Mouse (Mus musculus) forebrain, postnatal 0 days (tissue): Measurements from ENCODE around the gene Atg9a. TPM values are rescaled to one million over a fixed set of nuclear protein-coding genes. Genes with fewer than 3 reads are reported as not detected.

Source experiments
- ATAC-seq: fragments of 200-750 bp; cut with Nextera tagmentation; 2 replicates; pipeline ENCODE4 v1.8.0; 2017; ENCODE audit warnings: mild to moderate bottlenecking, moderate library complexity
- DNase-seq: peaks from one replicate; pipeline ENCODE4 v3.0.0-alpha.2; 2015
- H3K27ac ChIP-seq: fragments of 300-500 bp; sonication (generic); 2 replicates; pipeline ENCODE4 v1.5.1; 2014; ENCODE audit warnings: low read depth, mild to moderate bottlenecking, antibody characterized with exemption, low read length, moderate library complexity, mixed read lengths
- H3K27me3 ChIP-seq: fragments of 300-500 bp; sonication (generic); 2 replicates; pipeline ENCODE4 v1.6.1; 2014; ENCODE audit warnings: mild to moderate bottlenecking, low read length, mixed read lengths; ENCODE audit not compliant: insufficient read depth
- H3K36me3 ChIP-seq: fragments of 300-500 bp; sonication (generic); 2 replicates; pipeline ENCODE4 v1.6.1; 2014; ENCODE audit warnings: mild to moderate bottlenecking, moderate library complexity; ENCODE audit not compliant: insufficient read depth
- H3K4me1 ChIP-seq: fragments of 300-500 bp; sonication (generic); 2 replicates; pipeline ENCODE4 v1.6.1; 2014; ENCODE audit warnings: antibody characterized with exemption; ENCODE audit not compliant: insufficient read depth
- H3K4me2 ChIP-seq: fragments of 300-500 bp; sonication (generic); 2 replicates; pipeline ENCODE4 v1.6.1; 2014; ENCODE audit warnings: low read depth, mild to moderate bottlenecking, moderate library complexity
- H3K4me3 ChIP-seq: fragments of 300-500 bp; sonication (generic); 2 replicates; pipeline ENCODE4 v1.5.1; 2014; ENCODE audit warnings: low read depth, low read length, mixed read lengths
- H3K9ac ChIP-seq: fragments of 300-500 bp; sonication (generic); 2 replicates; pipeline ENCODE4 v1.6.1; 2014; ENCODE audit warnings: mild to moderate bottlenecking
- H3K9me3 ChIP-seq: fragments of 300-500 bp; sonication (generic); 2 replicates; pipeline ENCODE4 v1.6.1; 2016; ENCODE audit warnings: low read length
- CTCF ChIP-seq: sonication (generic); IDR thresholded peaks from 2 replicates; pipeline ENCODE4 v1.5.1; 2016; ENCODE audit warnings: antibody characterized with exemption, control low read depth, low read depth
- WGBS: fragments of 180-500 bp; shearing (Covaris S2); extraction: QIAGEN DNeasy Blood & Tissue Kit; methylation state at CpG from one replicate; pipeline ENCODE4 v1.1.7; 2014; 5-methylcytosine and 5-hydroxymethylcytosine counted together
- polyA plus RNA-seq: library from polyadenylated mRNA; unstranded; fragments of >200 nt; fragmentation: Nextera tagmentation; extraction: Ambion mirVana; gene quantifications from 2 replicates; pipeline ENCODE4 v1.2.1, GENCODE M21; 2015
- total RNA-seq: library from RNA; depleted of rRNA; stranded (reverse); fragments of >200 nt; gene quantifications from 2 replicates; pipeline ENCODE4 v1.2.3, GENCODE M21; 2014

Atg9a gene
- total and polyA plus RNA-seq, 2 experiments from 2014 or later, result 57.9 to 76.1 TPM

GRCm38 (mm10) chr1:75222926-75223325 lies 30.9 kb upstream of the Atg9a start:
- Histone ChIP-seq H3K9ac (no peak overlapping the region), H3K27ac (no peak overlapping the region), H3K36me3 (no peaks in the 10 kb centered on the region), H3K4me1 (peaks cover 4% of the 10 kb centered on the region), H3K4me3 (no peak overlapping the region), H3K27me3 (peaks cover 20% of the 10 kb centered on the region), H3K4me2 (no peak overlapping the region), H3K9me3 (no peaks in the 10 kb centered on the region)
- DNase-seq (no peak), ATAC-seq (no peak)
- TF ChIP-seq CTCF, result no peak
- 85% methylated on average over 6 of the region's 6 CpGs for WGBS

- Histone ChIP-seq H3K36me3 (no peaks in the 10 kb centered on the region), H3K9ac (no peak overlapping the region), H3K27ac (no peak overlapping the region), H3K9me3 (no peaks in the 10 kb centered on the region), H3K4me1 (peaks cover 4% of the 10 kb centered on the region), H3K27me3 (peaks cover 20% of the 10 kb centered on the region), H3K4me2 (no peak overlapping the region), H3K4me3 (no peak overlapping the region)
- DNase-seq (no peak), ATAC-seq (no peak)
- WGBS, result 82% methylated on average over 3 of the region's 3 CpGs
- no peak for TF ChIP-seq CTCF
These were observed 29.5 kb upstream of the Atg9a start for GRCm38 (mm10) chr1:75221538-75221937.

- TF ChIP-seq CTCF, result no peak; the same call in 1 of the 2 replicates
- under 1% methylated on average over 34 of the region's 34 CpGs for WGBS
These were observed 27.5 kb upstream of the Atg9a start, which contains the start of gene Tuba4a for GRCm38 (mm10) chr1:75219531-75219930. Tuba4a (minus strand) TSS chr1:75219865.

DNA sequence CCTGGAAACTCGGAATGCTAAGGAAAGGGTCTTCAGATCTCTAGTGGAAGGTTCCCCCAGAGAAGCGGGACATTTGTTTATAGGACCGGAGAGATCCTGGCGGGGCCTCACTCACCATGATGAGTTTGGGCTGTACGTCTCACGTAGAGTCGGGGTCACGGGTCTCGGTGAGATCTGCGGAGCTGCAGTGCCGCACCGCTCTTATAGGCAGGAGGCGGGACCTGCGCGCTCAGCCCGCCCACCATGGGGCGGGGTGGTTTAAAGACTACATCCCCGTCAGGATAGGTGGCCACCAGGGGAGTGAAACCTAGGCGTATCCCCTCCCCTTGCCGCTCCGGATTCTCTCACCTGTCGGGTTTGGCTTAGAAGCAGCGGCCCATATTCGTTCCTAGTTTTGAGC lies 27.1 kb upstream of the Atg9a start:
- DNase-seq (peak; percentile 89), ATAC-seq (peak; percentile 94)
- under 1% methylated on average over 24 of the region's 24 CpGs for WGBS
- Histone ChIP-seq H3K9me3 (no peaks in the 10 kb centered on the region), H3K27ac (no peak overlapping the region), H3K27me3 (peaks cover 20% of the 10 kb centered on the region), H3K4me1 (peaks cover 4% of the 10 kb centered on the region), H3K4me3 (peak overlapping the region; percentile 56), H3K36me3 (peaks cover 18% of the 10 kb centered on the region), H3K4me2 (peak overlapping the region; percentile 98), H3K9ac (peak overlapping the region; percentile 64)
- TF ChIP-seq CTCF, result peak; percentile 52

More at GRCm38 (mm10) chr1:75219531-75219930, 27.5 kb upstream of the Atg9a start, which contains the start of gene Tuba4a:
- Histone ChIP-seq H3K4me3 (peak within 1 kb of the TSS; percentile 56), H3K4me2 (peak within 1 kb of the TSS; percentile 98), H3K9ac (peak within 1 kb of the TSS; percentile 64), H3K27ac (no peak within 1 kb of the TSS), H3K4me1 (peaks cover 4% of the 10 kb centered on the region), H3K9me3 (no peaks in the 10 kb centered on the region), H3K27me3 (peaks cover 20% of the 10 kb centered on the region), H3K36me3 (peaks cover 14% of the 10 kb centered on the region)
- ATAC-seq (peak; percentile 42), DNase-seq (no peak)

DNA sequence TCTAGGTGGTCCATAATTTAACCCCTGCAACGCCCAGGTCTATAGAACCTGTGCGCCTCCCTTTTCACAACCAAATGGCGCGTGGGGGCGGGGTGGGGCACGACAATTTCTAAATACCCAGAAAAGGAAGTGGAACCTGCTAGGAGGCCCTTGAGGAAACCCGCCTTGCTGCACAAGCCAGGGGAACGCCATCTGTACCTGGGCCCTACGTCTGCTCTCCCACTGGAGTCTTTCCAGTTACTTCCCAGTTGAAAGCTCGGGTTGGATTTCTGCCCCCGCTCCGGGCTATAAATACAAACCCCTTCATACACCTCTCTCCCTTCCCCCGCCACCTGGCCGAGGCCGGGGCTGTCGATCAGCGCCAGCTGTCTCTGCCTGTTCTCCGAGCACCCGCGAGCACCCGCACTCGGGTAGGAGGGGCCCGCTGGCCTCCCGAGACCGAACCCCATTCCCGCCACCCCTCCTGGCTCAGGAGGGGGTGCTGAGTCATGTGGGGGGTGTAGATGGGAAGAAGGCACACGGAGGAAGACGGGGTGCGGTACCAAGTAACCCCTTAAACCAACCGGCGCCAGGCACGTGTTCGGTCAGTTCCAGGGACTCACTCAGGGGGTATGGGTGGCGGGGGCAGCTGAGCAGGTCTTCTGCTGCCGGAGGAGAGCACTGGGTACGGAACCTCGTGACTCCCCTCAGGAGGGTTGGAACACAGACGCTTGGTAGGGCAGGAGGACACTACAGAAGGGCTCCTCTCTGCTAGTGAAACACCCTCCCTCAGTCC lies 26.4 kb upstream of the Atg9a start:
- Histone ChIP-seq H3K9ac (peak overlapping the region; percentile 64), H3K4me1 (peaks cover 4% of the 10 kb centered on the region), H3K36me3 (peaks cover 25% of the 10 kb centered on the region), H3K27me3 (peaks cover 20% of the 10 kb centered on the region), H3K9me3 (no peaks in the 10 kb centered on the region), H3K4me3 (peak overlapping the region; percentile 56), H3K4me2 (peak overlapping the region; percentile 98), H3K27ac (no peak overlapping the region)
- TF ChIP-seq CTCF, result no peak
- ATAC-seq, result peak; percentile 19
- WGBS, result 3% methylated on average over 38 of the region's 38 CpGs
- DNase-seq, result peak; percentile 46

- DNase-seq (no peak), ATAC-seq (no peak)
- Histone ChIP-seq H3K9me3 (no peaks in the 10 kb centered on the region), H3K9ac (peak overlapping the region; percentile 64; the same call in 1 of the 2 replicates), H3K27ac (no peak overlapping the region), H3K27me3 (peaks cover 20% of the 10 kb centered on the region), H3K36me3 (peaks cover 30% of the 10 kb centered on the region), H3K4me3 (peak overlapping the region; percentile 56), H3K4me2 (peak overlapping the region; percentile 98), H3K4me1 (peaks cover 4% of the 10 kb centered on the region)
- no peak for TF ChIP-seq CTCF
- WGBS, result 9% methylated on average over 6 of the region's 6 CpGs
These were observed 25.9 kb upstream of the Atg9a start for GRCm38 (mm10) chr1:75217893-75218226.

DNA sequence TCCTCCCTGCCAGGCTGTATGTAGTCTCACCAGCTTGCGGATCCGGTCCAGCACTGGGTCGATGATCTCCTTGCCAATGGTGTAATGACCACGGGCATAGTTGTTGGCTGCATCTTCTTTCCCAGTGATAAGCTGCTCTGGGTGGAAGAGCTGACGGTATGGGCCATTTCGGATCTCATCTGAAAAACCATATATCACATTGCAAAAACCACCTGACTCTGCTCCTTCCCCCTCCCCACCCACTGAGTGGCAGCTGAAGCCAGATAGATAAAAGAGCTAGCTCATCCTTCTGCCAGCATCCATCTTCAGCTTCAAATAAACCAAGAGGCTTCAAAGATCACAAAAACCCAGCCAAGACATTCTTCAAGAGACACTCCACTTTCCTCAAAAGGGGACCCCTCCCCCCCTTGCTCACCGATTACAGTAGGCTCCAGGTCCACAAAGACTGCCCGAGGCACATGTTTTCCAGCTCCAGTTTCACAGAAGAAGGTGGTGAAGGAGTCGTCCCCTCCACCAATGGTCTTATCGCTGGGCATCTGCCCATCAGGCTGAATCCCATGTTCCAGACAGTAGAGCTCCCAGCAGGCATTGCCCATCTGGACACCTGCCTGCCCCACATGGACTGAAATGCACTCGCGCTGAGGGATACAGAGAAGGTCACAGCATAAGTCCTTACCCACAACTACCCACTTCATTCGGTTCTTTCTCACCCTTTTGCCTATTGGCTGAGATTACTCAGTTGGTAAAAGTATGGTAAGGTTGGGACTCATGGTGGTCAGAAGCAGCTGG lies 25.0 kb upstream of the Atg9a start:
- Histone ChIP-seq H3K4me2 (no peak overlapping the region), H3K9me3 (no peaks in the 10 kb centered on the region), H3K36me3 (peaks cover 36% of the 10 kb centered on the region), H3K4me3 (no peak overlapping the region), H3K9ac (no peak overlapping the region), H3K27me3 (peaks cover 20% of the 10 kb centered on the region), H3K4me1 (peaks cover 5% of the 10 kb centered on the region), H3K27ac (no peak overlapping the region)
- DNase-seq (no peak), ATAC-seq (no peak)
- WGBS, result 82% methylated on average over 13 of the region's 13 CpGs
- no peak for TF ChIP-seq CTCF
